Mouse (Mus musculus) stomach, embryonic 16.5 days (tissue): ENCODE measurements around the gene Adgrb3. TPM values are rescaled to one million over a fixed set of nuclear protein-coding genes. Genes with fewer than 3 reads are reported as not detected.

Source experiments
- ATAC-seq: fragments of 200-750 bp; cut with Nextera tagmentation; 2 replicates; pipeline ENCODE4 v1.8.0; 2017; ENCODE audit warnings: moderate number of reproducible peaks, moderate TSS enrichment; ENCODE audit not compliant: insufficient read depth, low FRiP score
- H3K27ac ChIP-seq: fragments of 300-500 bp; sonication (generic); 2 replicates; pipeline ENCODE4 v1.5.1; 2014; ENCODE audit warnings: low read length
- H3K27me3 ChIP-seq: fragments of 300-500 bp; sonication (generic); 2 replicates; pipeline ENCODE4 v1.6.1; 2014; ENCODE audit warnings: low read length, control low read depth, mixed read lengths; ENCODE audit not compliant: control insufficient read depth, insufficient read depth
- H3K36me3 ChIP-seq: fragments of 300-500 bp; sonication (generic); 2 replicates; pipeline ENCODE4 v1.6.1; 2014; ENCODE audit warnings: low read length; ENCODE audit not compliant: control insufficient read depth, insufficient read depth
- H3K4me1 ChIP-seq: fragments of 300-500 bp; sonication (generic); 2 replicates; pipeline ENCODE4 v1.6.1; 2014; ENCODE audit warnings: low read length, control low read depth, mixed read lengths; ENCODE audit not compliant: control insufficient read depth, insufficient read depth
- H3K4me2 ChIP-seq: fragments of 300-500 bp; sonication (generic); 2 replicates; pipeline ENCODE4 v1.6.1; 2014; ENCODE audit warnings: low read depth, low read length, mixed read lengths
- H3K4me3 ChIP-seq: fragments of 300-500 bp; sonication (generic); replicated peaks from 2 replicates; pipeline ENCODE4 v1.5.1; 2014; ENCODE audit warnings: mild to moderate bottlenecking, low read length
- H3K9ac ChIP-seq: fragments of 300-500 bp; sonication (generic); 2 replicates; pipeline ENCODE4 v1.6.1; 2014; ENCODE audit warnings: low read length
- H3K9me3 ChIP-seq: fragments of 300-500 bp; sonication (generic); replicated peaks from 2 replicates; pipeline ENCODE4 v1.6.1; 2016; ENCODE audit warnings: low read length, control low read depth; ENCODE audit not compliant: control insufficient read depth
- WGBS: fragments of 180-500 bp; shearing (Covaris S2); extraction: QIAGEN DNeasy Blood & Tissue Kit; methylation state at CpG from one replicate; pipeline ENCODE4 v1.1.7; 2014; 5-methylcytosine and 5-hydroxymethylcytosine counted together
- polyA plus RNA-seq: library from polyadenylated mRNA; unstranded; fragments of >200 nt; fragmentation: Nextera tagmentation; extraction: Ambion mirVana; gene quantifications from 2 replicates; pipeline ENCODE4 v1.2.1, GENCODE M21; 2015

The Adgrb3 gene
- polyA plus RNA-seq, 1 experiment from 2014 or later: 4.5 TPM

- 82% methylated on average over 2 of the region's 2 CpGs for WGBS
- H3K27me3 ChIP-seq: no peaks in the 10 kb centered on the region
- H3K9ac ChIP-seq: no peak overlapping the region
- no peaks in the 10 kb centered on the region for H3K9me3 ChIP-seq
- no peak for ATAC-seq
- no peaks in the 10 kb centered on the region for H3K4me1 ChIP-seq
- H3K36me3 ChIP-seq: no peaks in the 10 kb centered on the region
- H3K4me3 ChIP-seq: no peak overlapping the region
- H3K4me2 ChIP-seq: no peak overlapping the region
- no peak overlapping the region for H3K27ac ChIP-seq
Measured at GRCm38 (mm10) chr1:25768958-25769357, 60.5 kb downstream of the Adgrb3 start.

- H3K36me3 ChIP-seq: no peaks in the 10 kb centered on the region
- no peak overlapping the region for H3K4me2 ChIP-seq
- H3K4me3 ChIP-seq: no peak overlapping the region
- no peaks in the 10 kb centered on the region for H3K4me1 ChIP-seq
- H3K9me3 ChIP-seq: no peaks in the 10 kb centered on the region
- no peak for ATAC-seq
- H3K27me3 ChIP-seq: no peaks in the 10 kb centered on the region
- no peak overlapping the region for H3K27ac ChIP-seq
- H3K9ac ChIP-seq: no peak overlapping the region
Measured at GRCm38 (mm10) chr1:25755265-25755664, 74.2 kb downstream of the Adgrb3 start.

- H3K4me2 ChIP-seq: no peak overlapping the region
Measured at GRCm38 (mm10) chr1:25754528-25754927, 75.0 kb downstream of the Adgrb3 start.

GRCm38 (mm10) chr1:25745575-25745974 is 83.9 kb downstream of the Adgrb3 start:
- ATAC-seq: no peak
- Histone ChIP-seq H3K27me3 (no peaks in the 10 kb centered on the region), H3K9me3 (no peaks in the 10 kb centered on the region), H3K4me1 (no peaks in the 10 kb centered on the region), H3K4me3 (no peak overlapping the region), H3K36me3 (no peaks in the 10 kb centered on the region), H3K9ac (no peak overlapping the region), H3K27ac (no peak overlapping the region), H3K4me2 (no peak overlapping the region)
- WGBS: 82% methylated on average over 4 of the region's 4 CpGs

More at GRCm38 (mm10) chr1:25754528-25754927, 75.0 kb downstream of the Adgrb3 start:
- no peak overlapping the region for H3K27ac ChIP-seq
- H3K27me3 ChIP-seq: no peaks in the 10 kb centered on the region
- 70% methylated on average over 4 of the region's 4 CpGs for WGBS
- no peaks in the 10 kb centered on the region for H3K9me3 ChIP-seq
- no peak for ATAC-seq
- no peak overlapping the region for H3K9ac ChIP-seq
- no peaks in the 10 kb centered on the region for H3K36me3 ChIP-seq
- no peak overlapping the region for H3K4me3 ChIP-seq
- no peaks in the 10 kb centered on the region for H3K4me1 ChIP-seq

GRCm38 (mm10) chr1:25744736-25745135 is 84.8 kb downstream of the Adgrb3 start:
- Histone ChIP-seq H3K4me2 (no peak overlapping the region), H3K4me1 (no peaks in the 10 kb centered on the region), H3K36me3 (no peaks in the 10 kb centered on the region), H3K9ac (no peak overlapping the region), H3K27me3 (no peaks in the 10 kb centered on the region), H3K4me3 (no peak overlapping the region), H3K27ac (no peak overlapping the region), H3K9me3 (no peaks in the 10 kb centered on the region)
- ATAC-seq: no peak
- WGBS: 83% methylated on average over 6 of the region's 6 CpGs

GRCm38 (mm10) chr1:25729844-25730243 is 99.7 kb downstream of the Adgrb3 start:
- no peak overlapping the region for H3K9ac ChIP-seq
- no peak overlapping the region for H3K27ac ChIP-seq
- no peak overlapping the region for H3K4me2 ChIP-seq
- no peaks in the 10 kb centered on the region for H3K36me3 ChIP-seq
- H3K4me3 ChIP-seq: no peak overlapping the region
- H3K27me3 ChIP-seq: no peaks in the 10 kb centered on the region
- H3K4me1 ChIP-seq: no peaks in the 10 kb centered on the region
- no peaks in the 10 kb centered on the region for H3K9me3 ChIP-seq
- 87% methylated on average over 5 of the region's 5 CpGs for WGBS
- ATAC-seq: no peak

- Histone ChIP-seq H3K27ac (no peak overlapping the region), H3K36me3 (no peaks in the 10 kb centered on the region), H3K9ac (no peak overlapping the region), H3K27me3 (no peaks in the 10 kb centered on the region), H3K4me2 (no peak overlapping the region), H3K4me1 (no peaks in the 10 kb centered on the region), H3K9me3 (no peaks in the 10 kb centered on the region), H3K4me3 (no peak overlapping the region)
- no peak for ATAC-seq
- WGBS: 42% methylated on average over 1 of the region's 1 CpGs
Measured at GRCm38 (mm10) chr1:25711474-25711873, 118.0 kb downstream of the Adgrb3 start.

GRCm38 (mm10) chr1:25706299-25706698 is 123.2 kb downstream of the Adgrb3 start:
- Histone ChIP-seq H3K9ac (no peak overlapping the region), H3K9me3 (no peaks in the 10 kb centered on the region), H3K4me2 (no peak overlapping the region), H3K4me3 (no peak overlapping the region), H3K27me3 (no peaks in the 10 kb centered on the region), H3K27ac (no peak overlapping the region), H3K36me3 (no peaks in the 10 kb centered on the region), H3K4me1 (no peaks in the 10 kb centered on the region)
- no peak for ATAC-seq
- 80% methylated on average over 2 of the region's 2 CpGs for WGBS

- H3K36me3 ChIP-seq: no peaks in the 10 kb centered on the region
- no peak overlapping the region for H3K9ac ChIP-seq
- 87% methylated on average over 6 of the region's 6 CpGs for WGBS
- H3K9me3 ChIP-seq: no peaks in the 10 kb centered on the region
- ATAC-seq: no peak
- no peak overlapping the region for H3K4me3 ChIP-seq
- H3K27me3 ChIP-seq: no peaks in the 10 kb centered on the region
- H3K4me1 ChIP-seq: no peaks in the 10 kb centered on the region
- no peak overlapping the region for H3K4me2 ChIP-seq
- no peak overlapping the region for H3K27ac ChIP-seq
Measured at GRCm38 (mm10) chr1:25698702-25699250, 130.7 kb downstream of the Adgrb3 start.

GRCm38 (mm10) chr1:25697179-25697578 is 132.3 kb downstream of the Adgrb3 start:
- no peak overlapping the region for H3K4me2 ChIP-seq
- no peaks in the 10 kb centered on the region for H3K27me3 ChIP-seq
- no peak overlapping the region for H3K27ac ChIP-seq
- H3K4me1 ChIP-seq: no peaks in the 10 kb centered on the region
- H3K36me3 ChIP-seq: no peaks in the 10 kb centered on the region
- no peak overlapping the region for H3K9ac ChIP-seq
- WGBS: 89% methylated on average over 4 of the region's 4 CpGs
- no peak for ATAC-seq
- no peak overlapping the region for H3K4me3 ChIP-seq
- H3K9me3 ChIP-seq: no peaks in the 10 kb centered on the region
